Mouse (Mus musculus): Measurements from ENCODE around the gene Tmem163. TPM values are rescaled to one million over a fixed set of nuclear protein-coding genes. Genes with fewer than 3 reads are reported as not detected.

Tmem163 gene
- polyA plus RNA-seq, 1 experiment from 2014 or later = 31.6 TPM

- no peak for ATAC-seq (ENCODE audit: insufficient number of reproducible peaks, insufficient read depth, low FRiP score, low read depth)
- WGBS = 23% methylated on average over 2 of the region's 2 CpGs
These were observed 41.4 kb downstream of the Tmem163 start for GRCm38 (mm10) chr1:127637917-127638316.

GRCm38 (mm10) chr1:127627151-127627550 lies 52.2 kb downstream of the Tmem163 start:
- 75% methylated on average over 7 of the region's 7 CpGs for WGBS
- Histone ChIP-seq H3K9me3 (ENCODE audit: control insufficient read depth, low read length) (no peaks in the 10 kb centered on the region), H3K27ac (replicated peaks in 1 of 2; ENCODE audit: control insufficient read depth in 1 of 2, insufficient read depth in 1 of 2, low read depth in 2 of 2, low read length in 2 of 2) (no peak overlapping the region)

More at GRCm38 (mm10) chr1:127637917-127638316, 41.4 kb downstream of the Tmem163 start:
- peaks cover 0 to 5% of the 10 kb centered on the region in 2 experiments; a peak in 2 of 4 replicates for H3K4me1 ChIP-seq (ENCODE audit: control insufficient read depth in 2 of 2, insufficient read depth in 2 of 2, low read length in 2 of 2)
- H3K27me3 ChIP-seq (ENCODE audit: control insufficient read depth, insufficient read depth, low read length) = no peaks in the 10 kb centered on the region
- no peak overlapping the region for H3K4me3 ChIP-seq (ENCODE audit: control insufficient read depth in 1 of 2, insufficient read depth in 1 of 2, low read depth in 1 of 2, low read length in 2 of 2)
- H3K4me2 ChIP-seq (ENCODE audit: low read length) = no peak overlapping the region
- H3K27ac ChIP-seq (replicated peaks in 1 of 2; ENCODE audit: control insufficient read depth in 1 of 2, insufficient read depth in 1 of 2, low read depth in 2 of 2, low read length in 2 of 2) = no peak overlapping the region
- H3K36me3 ChIP-seq (ENCODE audit: control insufficient read depth, insufficient read depth, low read length) = no peaks in the 10 kb centered on the region
- no peaks in the 10 kb centered on the region for H3K9me3 ChIP-seq (ENCODE audit: control insufficient read depth, low read length)
- no peak overlapping the region for H3K9ac ChIP-seq (ENCODE audit: low read length)

GRCm38 (mm10) chr1:127625577-127626362 lies 53.6 kb downstream of the Tmem163 start:
- Histone ChIP-seq H3K9ac (ENCODE audit: low read length) (no peak overlapping the region), H3K27me3 (ENCODE audit: control insufficient read depth, insufficient read depth, low read length) (no peaks in the 10 kb centered on the region), H3K4me2 (ENCODE audit: low read length) (no peak overlapping the region), H3K36me3 (ENCODE audit: control insufficient read depth, insufficient read depth, low read length) (no peaks in the 10 kb centered on the region), H3K4me3 (ENCODE audit: control insufficient read depth in 1 of 2, insufficient read depth in 1 of 2, low read depth in 1 of 2, low read length in 2 of 2) (no peak overlapping the region), H3K27ac (replicated peaks in 1 of 2; ENCODE audit: control insufficient read depth in 1 of 2, insufficient read depth in 1 of 2, low read depth in 2 of 2, low read length in 2 of 2) (no peak overlapping the region), H3K4me1 (ENCODE audit: control insufficient read depth in 2 of 2, insufficient read depth in 2 of 2, low read length in 2 of 2) (no peaks in the 10 kb centered on the region), H3K9me3 (ENCODE audit: control insufficient read depth, low read length) (no peaks in the 10 kb centered on the region)
- WGBS = 57% methylated on average over 5 of the region's 5 CpGs
- no peak for ATAC-seq (ENCODE audit: insufficient number of reproducible peaks, insufficient read depth, low FRiP score, low read depth)

More at GRCm38 (mm10) chr1:127627151-127627550, 52.2 kb downstream of the Tmem163 start:
- H3K4me2 ChIP-seq (ENCODE audit: low read length) = no peak overlapping the region
- no peaks in the 10 kb centered on the region for H3K27me3 ChIP-seq (ENCODE audit: control insufficient read depth, insufficient read depth, low read length)
- H3K4me1 ChIP-seq (ENCODE audit: control insufficient read depth in 2 of 2, insufficient read depth in 2 of 2, low read length in 2 of 2) = no peaks in the 10 kb centered on the region
- no peak overlapping the region for H3K4me3 ChIP-seq (ENCODE audit: control insufficient read depth in 1 of 2, insufficient read depth in 1 of 2, low read depth in 1 of 2, low read length in 2 of 2)
- ATAC-seq (ENCODE audit: insufficient number of reproducible peaks, insufficient read depth, low FRiP score, low read depth) = no peak
- no peak overlapping the region for H3K9ac ChIP-seq (ENCODE audit: low read length)
- H3K36me3 ChIP-seq (ENCODE audit: control insufficient read depth, insufficient read depth, low read length) = no peaks in the 10 kb centered on the region

GRCm38 (mm10) chr1:127622349-127622748 lies 57.0 kb downstream of the Tmem163 start:
- no peaks in the 10 kb centered on the region for H3K4me1 ChIP-seq (ENCODE audit: control insufficient read depth in 2 of 2, insufficient read depth in 2 of 2, low read length in 2 of 2)
- no peak overlapping the region for H3K9ac ChIP-seq (ENCODE audit: low read length)
- H3K27me3 ChIP-seq (ENCODE audit: control insufficient read depth, insufficient read depth, low read length) = no peaks in the 10 kb centered on the region
- no peak overlapping the region for H3K4me3 ChIP-seq (ENCODE audit: control insufficient read depth in 1 of 2, insufficient read depth in 1 of 2, low read depth in 1 of 2, low read length in 2 of 2)
- no peak overlapping the region for H3K4me2 ChIP-seq (ENCODE audit: low read length)
- ATAC-seq (ENCODE audit: insufficient number of reproducible peaks, insufficient read depth, low FRiP score, low read depth) = no peak
- H3K9me3 ChIP-seq (ENCODE audit: control insufficient read depth, low read length) = no peaks in the 10 kb centered on the region
- H3K27ac ChIP-seq (replicated peaks in 1 of 2; ENCODE audit: control insufficient read depth in 1 of 2, insufficient read depth in 1 of 2, low read depth in 2 of 2, low read length in 2 of 2) = no peak overlapping the region
- H3K36me3 ChIP-seq (ENCODE audit: control insufficient read depth, insufficient read depth, low read length) = no peaks in the 10 kb centered on the region
- 71% methylated on average over 5 of the region's 5 CpGs for WGBS

- no peaks in the 10 kb centered on the region for H3K27me3 ChIP-seq (ENCODE audit: control insufficient read depth, insufficient read depth, low read length)
- WGBS = 82% methylated on average over 6 of the region's 6 CpGs
- H3K27ac ChIP-seq (replicated peaks in 1 of 2; ENCODE audit: control insufficient read depth in 1 of 2, insufficient read depth in 1 of 2, low read depth in 2 of 2, low read length in 2 of 2) = no peak overlapping the region
- no peak for ATAC-seq (ENCODE audit: insufficient number of reproducible peaks, insufficient read depth, low FRiP score, low read depth)
- H3K4me2 ChIP-seq (ENCODE audit: low read length) = no peak overlapping the region
- no peaks in the 10 kb centered on the region for H3K4me1 ChIP-seq (ENCODE audit: control insufficient read depth in 2 of 2, insufficient read depth in 2 of 2, low read length in 2 of 2)
- H3K4me3 ChIP-seq (ENCODE audit: control insufficient read depth in 1 of 2, insufficient read depth in 1 of 2, low read depth in 1 of 2, low read length in 2 of 2) = no peak overlapping the region
- H3K9me3 ChIP-seq (ENCODE audit: control insufficient read depth, low read length) = no peaks in the 10 kb centered on the region
- H3K9ac ChIP-seq (ENCODE audit: low read length) = no peak overlapping the region
- no peaks in the 10 kb centered on the region for H3K36me3 ChIP-seq (ENCODE audit: control insufficient read depth, insufficient read depth, low read length)
These were observed 60.3 kb downstream of the Tmem163 start for GRCm38 (mm10) chr1:127619036-127619435.

- 15% methylated on average over 3 of the region's 3 CpGs for WGBS
- Histone ChIP-seq H3K27ac (replicated peaks in 1 of 2; ENCODE audit: control insufficient read depth in 1 of 2, insufficient read depth in 1 of 2, low read depth in 2 of 2, low read length in 2 of 2) (no peak overlapping the region), H3K9ac (ENCODE audit: low read length) (no peak overlapping the region), H3K4me3 (ENCODE audit: control insufficient read depth in 1 of 2, insufficient read depth in 1 of 2, low read depth in 1 of 2, low read length in 2 of 2) (no peak overlapping the region), H3K36me3 (ENCODE audit: control insufficient read depth, insufficient read depth, low read length) (no peaks in the 10 kb centered on the region), H3K9me3 (ENCODE audit: control insufficient read depth, low read length) (no peaks in the 10 kb centered on the region), H3K4me1 (ENCODE audit: control insufficient read depth in 2 of 2, insufficient read depth in 2 of 2, low read length in 2 of 2) (peaks cover 0 to 3% of the 10 kb centered on the region in 2 experiments; a peak in 2 of 4 replicates), H3K4me2 (ENCODE audit: low read length) (no peak overlapping the region), H3K27me3 (ENCODE audit: control insufficient read depth, insufficient read depth, low read length) (no peaks in the 10 kb centered on the region)
- 0 out of 2 replicates have a peak, but pooled peaks have one; percentile 26 for ATAC-seq (ENCODE audit: insufficient number of reproducible peaks, insufficient read depth, low FRiP score, low read depth)
These were observed 69.0 kb downstream of the Tmem163 start for GRCm38 (mm10) chr1:127610378-127610777.

- peaks cover 0 to 3% of the 10 kb centered on the region in 2 experiments; a peak in 2 of 4 replicates for H3K4me1 ChIP-seq (ENCODE audit: control insufficient read depth in 2 of 2, insufficient read depth in 2 of 2, low read length in 2 of 2)
- no peaks in the 10 kb centered on the region for H3K27me3 ChIP-seq (ENCODE audit: control insufficient read depth, insufficient read depth, low read length)
- 43% methylated on average over 2 of the region's 2 CpGs for WGBS
- no peak overlapping the region; a peak in 1 of 4 replicates for H3K27ac ChIP-seq (replicated peaks in 1 of 2; ENCODE audit: control insufficient read depth in 1 of 2, insufficient read depth in 1 of 2, low read depth in 2 of 2, low read length in 2 of 2)
- H3K4me2 ChIP-seq (ENCODE audit: low read length) = no peak overlapping the region
- H3K9ac ChIP-seq (ENCODE audit: low read length) = no peak overlapping the region
- ATAC-seq (ENCODE audit: insufficient number of reproducible peaks, insufficient read depth, low FRiP score, low read depth) = no peak
- H3K4me3 ChIP-seq (ENCODE audit: control insufficient read depth in 1 of 2, insufficient read depth in 1 of 2, low read depth in 1 of 2, low read length in 2 of 2) = no peak overlapping the region
- no peaks in the 10 kb centered on the region for H3K9me3 ChIP-seq (ENCODE audit: control insufficient read depth, low read length)
- H3K36me3 ChIP-seq (ENCODE audit: control insufficient read depth, insufficient read depth, low read length) = no peaks in the 10 kb centered on the region
These were observed 69.5 kb downstream of the Tmem163 start for GRCm38 (mm10) chr1:127609814-127610213.
